Mouse (Mus musculus) intestine, embryonic 15.5 days (tissue): ENCODE data around the gene Irf2. TPM values are rescaled to one million over a fixed set of nuclear protein-coding genes. Genes with fewer than 3 reads are reported as not detected.
"Not testable (repeated sequence)": the region's sequence is repeated elsewhere in the genome, so short reads cannot be mapped to it uniquely, and the experiment has no call there.

Experiments used
- ATAC-seq: fragments of 200-750 bp; cut with Nextera tagmentation; 2 replicates; pipeline ENCODE4 v1.8.0; 2017; ENCODE audit warnings: moderate TSS enrichment, moderate library complexity
- H3K27ac ChIP-seq: fragments of 300-500 bp; sonication (generic); 2 replicates; pipeline ENCODE4 v1.5.1; 2015; ENCODE audit warnings: mild to moderate bottlenecking, inconsistent platforms
- H3K27me3 ChIP-seq: fragments of 300-500 bp; sonication (generic); replicated peaks from 2 replicates; pipeline ENCODE4 v1.6.1; 2015; ENCODE audit warnings: inconsistent platforms
- H3K36me3 ChIP-seq: fragments of 300-500 bp; sonication (generic); 2 replicates; pipeline ENCODE4 v1.6.1; 2015; ENCODE audit warnings: inconsistent platforms
- H3K4me1 ChIP-seq: fragments of 300-500 bp; sonication (generic); replicated peaks from 2 replicates; pipeline ENCODE4 v1.6.1; 2015; ENCODE audit warnings: inconsistent platforms
- H3K4me2 ChIP-seq: fragments of 300-500 bp; sonication (generic); replicated peaks from 2 replicates; pipeline ENCODE4 v1.6.1; 2015; ENCODE audit warnings: mild to moderate bottlenecking, inconsistent platforms
- H3K4me3 ChIP-seq: fragments of 300-500 bp; sonication (generic); replicated peaks from 2 replicates; pipeline ENCODE4 v1.5.1; 2015; ENCODE audit warnings: inconsistent platforms
- H3K9ac ChIP-seq: fragments of 300-500 bp; sonication (generic); 2 replicates; pipeline ENCODE4 v1.6.1; 2015; ENCODE audit warnings: inconsistent platforms
- H3K9me3 ChIP-seq: fragments of 300-500 bp; sonication (generic); 2 replicates; pipeline ENCODE4 v1.6.1; 2016; ENCODE audit warnings: inconsistent platforms
- WGBS: fragments of 180-500 bp; shearing (Covaris S2); methylation state at CpG from one replicate; pipeline ENCODE4 v1.1.7; 2015; 5-methylcytosine and 5-hydroxymethylcytosine counted together
- polyA plus RNA-seq: library from polyadenylated mRNA; unstranded; fragments of >200 nt; fragmentation: Nextera tagmentation; extraction: Ambion mirVana; gene quantifications from 2 replicates; pipeline ENCODE4 v1.2.1, GENCODE M21; 2015

Irf2 gene
- polyA plus RNA-seq, 1 experiment from 2014 or later: 34.7 TPM

DNA sequence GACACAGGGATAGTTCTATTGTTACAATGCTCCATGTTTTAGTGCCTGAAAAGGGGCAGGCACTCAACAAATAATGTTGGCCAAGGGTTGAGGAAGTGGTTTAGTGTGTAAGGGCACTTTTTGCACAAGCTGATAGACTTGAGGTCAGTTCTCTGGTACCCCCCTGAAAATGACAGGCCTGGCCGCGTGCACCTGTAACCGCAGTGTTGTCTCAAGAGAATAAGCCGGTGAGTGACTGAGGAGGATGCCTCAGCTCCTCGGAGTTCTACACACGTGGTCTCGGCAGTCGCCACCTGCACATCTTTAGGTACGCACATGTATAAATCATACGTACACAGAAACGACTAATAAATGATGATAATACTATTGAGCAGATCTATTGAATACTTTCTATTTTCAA, 26.4 kb upstream of the Irf2 start:
- no peak overlapping the region for H3K4me3 ChIP-seq
- H3K9ac ChIP-seq: no peak overlapping the region
- H3K4me1 ChIP-seq: 0 out of 2 replicates have a peak, but pooled peaks cover 2% of the 10 kb centered on the region
- H3K27ac ChIP-seq: no peak overlapping the region
- WGBS: 88% methylated on average over 11 of the region's 11 CpGs
- no peak overlapping the region for H3K4me2 ChIP-seq
- H3K9me3 ChIP-seq: no peaks in the 10 kb centered on the region
- no peak for ATAC-seq
- H3K27me3 ChIP-seq: no peaks in the 10 kb centered on the region
- no peaks in the 10 kb centered on the region for H3K36me3 ChIP-seq

DNA sequence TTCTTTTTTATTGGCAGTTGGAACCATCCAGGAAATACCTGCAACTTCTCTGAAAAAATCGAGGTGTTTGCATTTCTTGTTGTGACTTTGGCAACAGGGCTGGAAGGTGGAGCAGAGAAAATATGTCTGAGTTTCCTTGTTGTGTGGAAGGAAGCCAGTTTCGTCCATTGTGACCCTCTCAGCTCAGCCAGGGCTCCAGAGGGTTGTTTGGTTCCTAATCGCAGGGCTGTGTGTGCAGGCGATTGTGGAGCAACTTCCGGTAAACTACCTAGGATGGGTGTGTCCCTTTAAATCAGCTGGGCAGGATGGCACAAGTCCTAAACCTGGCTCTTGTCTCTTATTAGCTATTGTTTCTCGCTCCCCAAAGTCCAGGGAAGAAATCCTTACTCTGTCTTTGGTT, 25.7 kb upstream of the Irf2 start:
- Histone ChIP-seq H3K4me3 (no peak overlapping the region), H3K4me1 (0 out of 2 replicates have a peak, but pooled peaks cover 2% of the 10 kb centered on the region), H3K9me3 (no peaks in the 10 kb centered on the region), H3K27me3 (no peaks in the 10 kb centered on the region), H3K36me3 (no peaks in the 10 kb centered on the region), H3K9ac (no peak overlapping the region), H3K27ac (no peak overlapping the region), H3K4me2 (no peak overlapping the region)
- 50% methylated on average over 6 of the region's 6 CpGs for WGBS
- no peak for ATAC-seq

DNA sequence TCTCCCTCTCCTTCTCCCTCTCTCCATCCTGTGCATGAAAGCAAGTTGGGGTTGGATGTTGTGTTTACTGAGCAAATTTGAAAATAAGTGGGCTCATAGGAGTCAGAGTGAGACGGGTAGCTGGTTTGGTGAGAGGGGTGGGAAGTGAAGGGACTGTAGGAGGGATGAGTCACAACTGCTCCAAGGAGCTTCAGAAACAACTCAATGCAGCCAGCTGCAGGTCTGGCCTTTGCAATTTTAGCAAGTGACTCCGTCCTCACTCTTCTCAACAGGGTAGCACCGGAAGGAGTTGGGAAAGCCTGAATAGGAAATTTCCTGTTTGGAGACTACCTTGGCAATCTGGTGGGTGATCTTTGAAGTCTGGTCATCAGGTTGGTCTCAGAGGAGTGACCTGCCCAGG, 25.1 kb upstream of the Irf2 start:
- Histone ChIP-seq H3K9ac (no peak overlapping the region), H3K27me3 (no peaks in the 10 kb centered on the region), H3K9me3 (no peaks in the 10 kb centered on the region), H3K4me2 (no peak overlapping the region), H3K27ac (no peak overlapping the region), H3K4me1 (0 out of 2 replicates have a peak, but pooled peaks cover 2% of the 10 kb centered on the region), H3K36me3 (no peaks in the 10 kb centered on the region), H3K4me3 (no peak overlapping the region)
- ATAC-seq: no peak
- 69% methylated on average over 3 of the region's 3 CpGs for WGBS

DNA sequence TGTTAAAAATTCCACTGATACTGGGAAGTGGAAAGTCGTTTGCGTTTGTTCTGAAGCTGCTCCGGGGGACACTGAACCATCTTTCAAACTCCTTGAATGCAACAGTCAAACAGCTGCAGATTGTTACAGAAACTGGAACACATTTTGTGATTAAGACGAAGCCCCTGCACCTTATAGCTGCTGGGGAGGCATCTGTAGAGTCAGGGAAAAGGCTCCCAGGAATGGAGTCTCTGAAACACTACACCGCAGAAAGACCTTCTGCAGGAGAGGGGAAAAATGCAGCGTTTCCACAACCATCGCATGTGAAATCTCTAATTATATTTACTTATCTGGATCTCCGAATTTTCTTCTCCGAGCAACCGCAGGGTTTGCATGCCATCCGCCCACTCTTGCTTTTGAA, 23.1 kb upstream of the Irf2 start:
- Histone ChIP-seq H3K4me1 (0 out of 2 replicates have a peak, but pooled peaks cover 5% of the 10 kb centered on the region), H3K4me2 (no peak overlapping the region), H3K4me3 (no peak overlapping the region), H3K27me3 (no peaks in the 10 kb centered on the region), H3K36me3 (no peaks in the 10 kb centered on the region), H3K27ac (no peak overlapping the region), H3K9ac (no peak overlapping the region), H3K9me3 (no peaks in the 10 kb centered on the region)
- 30% methylated on average over 11 of the region's 11 CpGs for WGBS
- ATAC-seq: no peak

DNA sequence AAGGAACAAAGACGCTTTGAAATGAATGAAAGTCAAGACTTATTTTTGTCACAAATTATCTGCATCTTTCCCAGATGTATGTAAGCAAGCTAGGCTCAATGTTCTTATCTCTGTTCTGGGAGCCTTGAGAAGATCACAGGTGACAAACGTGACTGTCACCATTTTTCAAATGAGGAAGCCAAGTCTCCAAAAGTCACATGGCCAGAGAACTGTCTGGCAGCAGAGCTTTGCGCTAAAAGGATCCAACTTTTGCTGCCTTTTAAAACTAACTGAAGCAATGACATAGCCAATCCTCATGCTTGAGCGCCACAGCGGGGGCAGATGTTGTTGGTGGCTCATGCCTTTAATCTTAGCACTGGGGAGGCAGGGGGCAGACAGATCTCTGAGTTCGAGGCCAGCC, 22.4 kb upstream of the Irf2 start:
- Histone ChIP-seq H3K27me3 (no peaks in the 10 kb centered on the region), H3K36me3 (no peaks in the 10 kb centered on the region), H3K9ac (no peak overlapping the region), H3K27ac (no peak overlapping the region), H3K4me2 (no peak overlapping the region), H3K4me3 (no peak overlapping the region), H3K9me3 (no peaks in the 10 kb centered on the region), H3K4me1 (0 out of 2 replicates have a peak, but pooled peaks cover 5% of the 10 kb centered on the region)
- 69% methylated on average over 6 of the region's 6 CpGs for WGBS
- ATAC-seq: no peak

DNA sequence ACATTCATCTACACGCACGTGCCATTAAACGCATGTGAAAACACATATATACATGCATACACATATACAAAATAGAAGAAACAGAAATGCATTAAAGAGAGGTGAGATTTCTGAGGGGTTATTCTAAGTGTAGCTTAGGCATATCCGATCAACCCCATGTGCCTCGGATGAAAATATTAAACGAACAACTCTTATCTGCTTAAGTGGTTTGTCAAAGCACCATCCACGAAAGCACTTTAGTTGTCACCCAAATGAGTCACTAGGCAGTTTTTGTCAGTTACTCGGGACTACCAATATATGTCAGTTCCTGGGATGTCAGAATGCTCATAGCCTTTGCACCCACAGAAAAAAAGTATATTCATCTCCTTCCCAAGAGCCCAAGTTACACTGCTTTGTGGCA, 21.2 kb upstream of the Irf2 start:
- WGBS: 81% methylated on average over 8 of the region's 8 CpGs
- ATAC-seq: no peak

DNA sequence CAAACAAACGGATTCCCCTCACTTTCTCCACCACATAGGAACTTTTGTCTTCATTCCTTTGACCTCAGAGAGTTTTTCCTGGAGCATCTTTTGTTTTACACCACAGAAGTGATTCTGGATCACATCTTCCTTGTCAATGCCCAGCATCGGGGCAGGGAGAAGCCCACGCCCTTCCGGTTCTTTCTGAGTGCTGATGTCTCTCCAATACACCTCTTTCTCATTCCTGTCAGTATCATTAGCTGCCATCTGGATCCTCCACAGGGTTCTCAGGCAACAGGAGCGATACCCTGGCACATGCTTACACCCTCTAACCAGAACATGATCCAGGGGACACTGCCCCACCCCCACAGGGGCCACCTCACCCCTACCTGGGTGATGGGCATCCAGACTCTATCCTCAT, 20.8 kb upstream of the Irf2 start:
- ATAC-seq: no peak
- Histone ChIP-seq H3K9me3 (no peaks in the 10 kb centered on the region), H3K4me1 (0 out of 2 replicates have a peak, but pooled peaks cover 5% of the 10 kb centered on the region), H3K27me3 (no peaks in the 10 kb centered on the region; the same call in 1 of the 2 replicates), H3K9ac (no peak overlapping the region), H3K4me2 (no peak overlapping the region), H3K36me3 (no peaks in the 10 kb centered on the region), H3K27ac (no peak overlapping the region), H3K4me3 (no peak overlapping the region)
- WGBS: 77% methylated on average over 5 of the region's 5 CpGs

More for the DNA sequence above, 21.2 kb upstream of the Irf2 start:
- Histone ChIP-seq H3K9me3 (no peaks in the 10 kb centered on the region), H3K4me3 (no peak overlapping the region), H3K27me3 (no peaks in the 10 kb centered on the region; the same call in 1 of the 2 replicates), H3K4me1 (0 out of 2 replicates have a peak, but pooled peaks cover 5% of the 10 kb centered on the region), H3K36me3 (no peaks in the 10 kb centered on the region), H3K4me2 (no peak overlapping the region), H3K27ac (no peak overlapping the region), H3K9ac (no peak overlapping the region)

DNA sequence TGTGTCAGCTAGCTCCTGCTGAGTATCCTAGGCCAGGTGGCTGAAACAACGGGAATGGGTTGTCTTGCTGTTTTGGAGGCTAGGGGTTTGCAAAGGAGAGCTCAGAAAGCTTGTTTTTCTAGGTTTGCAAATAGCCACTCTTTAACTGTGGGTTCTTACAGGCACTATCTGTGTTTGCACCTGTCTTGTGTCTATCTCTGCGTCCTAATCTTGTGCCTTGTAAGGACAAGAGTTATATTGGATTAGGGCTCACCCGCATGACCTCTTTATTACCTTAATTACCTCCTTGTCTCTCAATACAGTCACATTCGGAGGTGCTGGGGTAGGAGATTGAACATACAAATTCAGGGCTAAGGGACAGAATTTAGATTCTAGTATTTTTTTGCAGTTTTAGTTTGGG, 18.9 kb upstream of the Irf2 start:
- WGBS: 39% methylated on average over 4 of the region's 4 CpGs
- no peak overlapping the region for H3K4me3 ChIP-seq
- H3K9ac ChIP-seq: no peak overlapping the region
- no peaks in the 10 kb centered on the region; the same call in 1 of the 2 replicates for H3K27me3 ChIP-seq
- H3K4me2 ChIP-seq: no peak overlapping the region
- H3K9me3 ChIP-seq: no peaks in the 10 kb centered on the region
- no peak overlapping the region for H3K27ac ChIP-seq
- H3K36me3 ChIP-seq: no peaks in the 10 kb centered on the region
- peak; percentile 77 for ATAC-seq
- 0 out of 2 replicates have a peak, but pooled peaks cover 3% of the 10 kb centered on the region for H3K4me1 ChIP-seq

DNA sequence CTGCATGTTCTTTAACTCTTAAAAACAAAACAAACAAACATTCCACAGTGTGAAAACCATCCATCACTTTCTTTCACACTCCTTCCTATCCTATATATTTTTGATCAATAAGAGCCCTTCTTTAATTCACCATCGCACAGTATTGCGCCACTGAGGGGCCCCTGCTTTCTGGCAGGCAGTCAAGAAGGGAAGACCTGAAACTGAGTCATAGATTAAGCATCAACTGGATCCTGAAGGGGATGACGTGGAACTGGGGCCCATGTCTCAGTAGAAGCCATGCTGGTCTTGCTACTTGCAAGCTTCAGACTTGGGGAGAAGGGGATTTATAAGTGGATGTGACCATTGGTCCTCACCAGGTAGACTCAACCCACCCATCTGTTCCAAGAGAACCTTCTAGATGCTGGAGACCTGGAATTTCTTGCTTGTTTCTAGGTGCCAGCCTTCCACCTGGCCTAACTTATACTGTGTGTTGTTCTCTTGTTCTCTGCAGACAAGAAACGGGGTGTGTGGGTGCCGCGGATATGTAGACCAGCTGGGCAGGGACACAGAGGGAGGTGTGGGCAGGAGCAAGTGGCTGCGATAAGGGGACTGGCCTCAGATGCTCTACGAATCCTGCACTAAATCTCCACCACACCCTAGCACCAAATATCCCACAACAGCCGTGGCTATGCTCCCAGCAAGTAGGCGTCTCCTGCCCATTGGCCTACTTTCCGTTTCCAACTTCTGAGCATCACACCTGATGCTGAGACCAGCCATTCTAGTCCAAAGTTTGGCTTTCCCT, 18.3 kb upstream of the Irf2 start:
- no peaks in the 10 kb centered on the region for H3K9me3 ChIP-seq
- H3K27ac ChIP-seq: no peak overlapping the region
- ATAC-seq: peak; percentile 78
- H3K4me1 ChIP-seq: 0 out of 2 replicates have a peak, but pooled peaks cover 3% of the 10 kb centered on the region
- no peaks in the 10 kb centered on the region for H3K36me3 ChIP-seq
- no peak overlapping the region for H3K9ac ChIP-seq
- no peaks in the 10 kb centered on the region; the same call in 1 of the 2 replicates for H3K27me3 ChIP-seq
- H3K4me2 ChIP-seq: no peak overlapping the region
- H3K4me3 ChIP-seq: no peak overlapping the region
- 75% methylated on average over 11 of the region's 11 CpGs for WGBS

DNA sequence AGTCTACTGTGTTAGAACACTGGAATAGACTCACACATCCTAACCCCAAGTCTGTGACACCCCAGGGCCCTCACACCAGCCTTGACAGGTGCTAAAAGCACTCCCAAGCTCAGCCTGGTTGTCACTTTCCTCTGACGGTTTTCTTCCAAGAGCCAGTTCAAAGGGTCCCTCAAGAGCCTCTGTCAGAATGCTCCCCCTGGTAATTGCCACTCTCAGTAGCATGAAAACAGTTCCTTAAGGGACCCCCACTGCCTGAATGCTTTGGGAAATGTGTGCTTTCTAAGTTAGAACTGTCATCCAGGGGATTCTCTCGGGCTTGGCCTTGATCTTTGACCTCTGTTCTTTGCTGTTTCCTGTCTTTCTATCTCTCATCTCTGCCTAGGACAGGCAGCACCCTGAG, 17.0 kb upstream of the Irf2 start:
- H3K4me2 ChIP-seq: no peak overlapping the region
- no peaks in the 10 kb centered on the region for H3K9me3 ChIP-seq
- H3K27ac ChIP-seq: no peak overlapping the region
- H3K27me3 ChIP-seq: no peaks in the 10 kb centered on the region; the same call in 1 of the 2 replicates
- no peaks in the 10 kb centered on the region for H3K36me3 ChIP-seq
- H3K4me1 ChIP-seq: 0 out of 2 replicates have a peak, but pooled peaks cover 3% of the 10 kb centered on the region
- WGBS: 30% methylated on average over 2 of the region's 2 CpGs
- no peak overlapping the region for H3K4me3 ChIP-seq
- H3K9ac ChIP-seq: no peak overlapping the region
- ATAC-seq: no peak

DNA sequence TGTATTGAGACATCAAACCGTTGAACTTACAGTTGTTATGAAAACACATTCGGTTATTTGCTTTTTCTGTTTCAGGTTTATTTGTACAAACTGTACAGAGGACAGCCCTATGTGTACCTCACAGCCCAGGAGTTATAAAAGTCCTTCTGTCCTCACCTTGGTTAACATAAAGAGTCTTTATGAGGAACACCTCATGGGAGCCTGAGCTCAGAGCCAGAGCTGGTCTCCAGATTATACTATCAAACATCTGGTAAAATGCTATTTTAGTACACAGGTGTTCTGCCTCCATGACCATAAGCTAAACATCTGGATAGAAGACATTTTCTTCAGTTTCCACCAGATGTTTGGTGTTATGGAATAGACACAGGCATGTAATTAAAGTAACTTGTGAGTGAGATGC, 13.1 kb upstream of the Irf2 start:
- Histone ChIP-seq H3K4me3 (no peak overlapping the region), H3K9me3 (no peaks in the 10 kb centered on the region), H3K4me1 (0 out of 2 replicates have a peak, but pooled peaks cover under 1% of the 10 kb centered on the region), H3K36me3 (no peaks in the 10 kb centered on the region), H3K9ac (no peak overlapping the region), H3K27ac (no peak overlapping the region), H3K4me2 (no peak overlapping the region), H3K27me3 (no peaks in the 10 kb centered on the region; the same call in 1 of the 2 replicates)
- WGBS: 91% methylated on average over 2 of the region's 2 CpGs
- no peak for ATAC-seq

DNA sequence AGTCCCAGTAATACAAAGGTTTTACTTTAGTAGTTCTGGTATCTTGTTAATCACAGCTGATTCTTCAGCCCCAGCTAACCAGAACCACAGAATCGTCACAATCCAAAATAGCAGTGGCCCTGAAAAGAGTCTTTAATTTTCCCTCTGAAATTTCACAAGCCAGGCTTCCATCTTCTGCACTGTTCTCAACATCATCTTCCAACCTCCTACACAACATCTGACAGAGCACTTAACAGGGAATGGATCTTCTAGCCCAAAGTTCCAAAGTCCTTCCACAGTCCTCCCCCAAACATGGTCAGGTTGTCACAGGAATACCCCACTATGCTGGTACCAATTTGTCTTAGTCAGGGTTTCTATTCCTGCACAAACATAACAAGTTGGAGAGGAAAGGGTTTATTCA, 9.9 kb upstream of the Irf2 start:
- not testable (repeated sequence) for H3K36me3 ChIP-seq, H3K27me3 ChIP-seq, H3K9me3 ChIP-seq, H3K4me1 ChIP-seq, H3K4me3 ChIP-seq, H3K9ac ChIP-seq, H3K4me2 ChIP-seq, ATAC-seq, H3K27ac ChIP-seq
- WGBS: 80% methylated on average over 1 of the region's 1 CpGs
